Mouse (Mus musculus) embryonic fibroblast, embryonic 13.5 days (primary cell): Measurements from ENCODE around the gene Xpa. TPM values are rescaled to one million over a fixed set of nuclear protein-coding genes. Genes with fewer than 3 reads are reported as not detected.
A peak's percentile ranks its signal among the peaks of the same experiment; 100 is the strongest.
"Not testable (repeated sequence)": the region's sequence is repeated elsewhere in the genome, so short reads cannot be mapped to it uniquely, and the experiment has no call there.

ENCODE experiments used
- H3K27ac ChIP-seq: 2 replicates; pipeline ENCODE4 v1.5.1; 2012; ENCODE audit warnings: low read length, control low read depth, inconsistent platforms; ENCODE audit not compliant: insufficient read depth
- H3K4me1 ChIP-seq: 2 replicates; pipeline ENCODE4 v1.6.1; 2011; ENCODE audit warnings: low read length; ENCODE audit not compliant: control insufficient read depth, insufficient read depth
- H3K4me3 ChIP-seq: 2 replicates; pipeline ENCODE4 v1.5.1; 2011; ENCODE audit warnings: mild to moderate bottlenecking, control low read depth, low read length; ENCODE audit not compliant: insufficient read depth
- CTCF ChIP-seq: IDR thresholded peaks from 2 replicates; pipeline ENCODE4 v1.5.1; 2011; ENCODE audit warnings: mild to moderate bottlenecking, control low read depth, low read length, moderate library complexity, borderline replicate concordance; ENCODE audit not compliant: insufficient read depth
- POLR2A ChIP-seq: IDR thresholded peaks from 2 replicates; pipeline ENCODE4 v1.6.1; 2011; ENCODE audit warnings: low read depth, mild to moderate bottlenecking, control low read depth, low read length, moderate library complexity
- polyA plus RNA-seq: library from polyadenylated mRNA; stranded (reverse); fragments of >200 nt; gene quantifications from 2 replicates; pipeline ENCODE4 v1.2.4, GENCODE M21; 2011; ENCODE audit warnings: low read depth; ENCODE audit not compliant: missing spikeins, insufficient read length

Xpa gene
- polyA plus RNA-seq, result 23.6 and 30.3 TPM in 2 replicates

DNA sequence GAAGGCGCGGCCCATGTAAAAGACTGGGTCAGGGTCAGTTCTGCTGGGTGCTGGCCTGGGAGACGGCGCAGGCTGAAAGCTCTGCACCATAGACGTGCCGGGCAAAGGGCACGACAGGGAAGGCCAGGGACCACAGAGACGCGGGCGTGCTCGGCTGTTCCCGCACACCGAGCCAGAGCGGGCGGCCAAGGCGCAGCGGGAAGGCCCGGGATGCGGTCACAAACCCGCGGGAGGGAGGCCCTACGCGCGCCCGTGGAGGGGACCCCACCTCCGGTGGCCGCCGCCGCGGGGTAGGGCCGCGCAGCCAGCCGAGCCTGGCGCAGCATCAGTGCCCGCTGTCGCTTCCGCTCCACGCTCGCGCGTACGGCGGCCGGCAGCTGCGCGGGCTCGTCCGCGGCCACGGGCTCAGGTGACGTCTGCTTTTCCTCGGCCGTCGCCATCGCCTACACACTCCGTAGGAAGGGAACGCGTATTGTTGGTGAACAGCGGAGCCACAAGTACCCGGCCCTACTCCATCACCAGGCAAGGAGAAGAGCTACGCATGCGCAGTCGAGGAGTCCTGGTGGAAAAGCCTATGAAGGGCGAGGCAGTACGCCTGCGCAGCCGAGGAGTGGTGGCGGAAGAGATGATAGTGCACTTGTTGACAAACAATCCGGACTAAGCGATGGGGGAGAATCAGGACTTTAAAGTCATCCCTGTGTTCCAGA lies at the start of gene Xpa:
TSS of gene Xpa (minus strand) at position 531 of the 707 bp plus-strand sequence.
- Histone ChIP-seq H3K27ac (0 out of 2 replicates have a peak within 1 kb of the TSS, but pooled peaks have one; percentile 2), H3K4me1 (0 out of 2 replicates have a peak, but pooled peaks cover 3% of the 10 kb centered on the region), H3K4me3 (peak within 1 kb of the TSS; percentile 68)
- TF ChIP-seq CTCF (no peak), POLR2A (peak; percentile 98)

DNA sequence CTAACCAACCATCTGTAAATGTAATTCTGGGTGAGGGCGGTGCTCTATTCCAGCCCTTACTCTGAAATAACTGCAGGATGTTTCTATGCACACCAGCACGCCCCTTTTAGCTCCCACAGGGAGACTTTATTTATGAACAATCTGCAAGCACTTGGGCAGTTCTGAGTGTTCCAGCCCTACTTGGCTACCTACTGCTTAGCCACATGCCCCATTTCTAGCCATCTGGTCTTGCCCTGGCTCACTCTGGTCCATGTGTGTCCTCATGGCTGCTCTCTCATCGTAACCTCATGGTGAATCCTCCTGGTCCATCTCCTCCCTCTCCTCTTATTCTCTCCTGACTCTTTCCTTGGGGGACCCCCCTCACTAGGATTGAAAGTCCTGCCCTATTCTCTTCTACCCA lies 39.8 kb upstream of the Xpa start:
- H3K27ac ChIP-seq, result no peak overlapping the region
- no peak for TF ChIP-seq POLR2A
- no peak for TF ChIP-seq CTCF
- no peaks in the 10 kb centered on the region for H3K4me1 ChIP-seq
- no peak overlapping the region for H3K4me3 ChIP-seq

DNA sequence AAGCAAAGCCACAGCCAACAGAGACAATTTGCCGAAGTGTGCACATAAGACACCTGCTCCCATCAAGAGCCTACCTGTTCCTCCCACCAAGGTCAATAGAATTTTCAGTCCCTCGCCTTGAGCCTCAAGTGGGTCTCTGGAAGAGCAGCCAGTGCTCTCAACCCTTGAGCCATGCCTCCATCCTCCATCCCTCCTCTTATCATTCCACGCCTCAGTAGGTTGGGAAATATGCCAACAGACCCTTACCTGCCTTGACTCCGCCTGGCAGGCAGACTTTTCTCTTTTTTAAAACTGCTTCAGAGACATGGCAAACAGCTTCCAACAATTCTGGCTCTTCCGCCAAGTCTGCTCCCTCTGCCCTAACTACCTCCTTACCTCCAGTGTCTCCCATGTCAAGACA lies 38.6 kb upstream of the Xpa start:
- TF ChIP-seq CTCF, result no peak
- TF ChIP-seq POLR2A, result no peak
- Histone ChIP-seq H3K27ac (no peak overlapping the region), H3K4me3 (no peak overlapping the region), H3K4me1 (no peaks in the 10 kb centered on the region)

DNA sequence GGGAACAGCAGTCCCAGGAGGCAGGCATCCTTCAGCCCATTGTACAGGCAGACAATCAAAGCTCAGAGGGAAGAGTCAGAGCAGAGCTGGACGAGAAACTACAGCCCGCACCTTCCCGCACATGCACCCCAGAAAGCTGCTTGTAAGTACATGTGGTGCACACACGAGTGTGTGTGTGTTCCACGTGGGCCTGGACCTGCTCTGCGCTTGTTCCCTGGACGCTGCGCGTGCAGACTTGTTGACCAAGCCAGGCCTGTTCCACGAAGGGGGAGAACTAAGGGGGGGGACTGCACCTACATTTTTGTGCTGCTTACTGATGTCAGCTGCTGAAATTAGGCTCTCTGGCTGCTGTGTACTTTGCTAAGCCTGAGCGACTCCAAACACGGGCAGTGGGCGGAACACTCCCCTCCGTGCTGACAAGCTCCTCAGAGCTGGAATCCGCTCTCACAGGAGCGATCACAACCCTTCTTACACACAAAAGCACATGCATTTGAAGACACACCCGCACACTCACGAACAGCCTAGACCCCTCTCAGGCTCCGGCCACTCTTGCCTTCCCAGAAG lies 30.9 kb upstream of the Xpa start:
- Histone ChIP-seq H3K4me1 (no peaks in the 10 kb centered on the region), H3K4me3 (no peak overlapping the region), H3K27ac (no peak overlapping the region)
- TF ChIP-seq CTCF (no peak), POLR2A (no peak)

DNA sequence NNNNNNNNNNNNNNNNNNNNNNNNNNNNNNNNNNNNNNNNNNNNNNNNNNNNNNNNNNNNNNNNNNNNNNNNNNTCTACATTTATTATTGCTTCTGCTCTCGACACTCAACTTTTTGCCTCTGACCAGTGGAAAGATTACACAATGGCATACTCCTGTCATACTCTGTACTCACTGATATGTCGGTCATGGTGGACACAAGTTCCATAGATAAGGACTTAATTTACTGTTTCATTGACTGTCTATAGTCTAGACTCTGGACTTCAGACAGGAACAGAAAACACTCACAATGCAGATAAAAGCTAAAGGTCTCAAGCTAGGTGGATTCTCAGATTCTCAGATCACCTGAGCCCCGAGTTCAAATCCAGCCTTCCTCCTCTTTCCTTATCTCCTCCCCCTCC lies 25.0 kb upstream of the Xpa start:
- Histone ChIP-seq H3K4me1 (no peaks in the 10 kb centered on the region), H3K27ac (no peak overlapping the region), H3K4me3 (no peak overlapping the region)
- no peak for TF ChIP-seq CTCF
- TF ChIP-seq POLR2A, result no peak

DNA sequence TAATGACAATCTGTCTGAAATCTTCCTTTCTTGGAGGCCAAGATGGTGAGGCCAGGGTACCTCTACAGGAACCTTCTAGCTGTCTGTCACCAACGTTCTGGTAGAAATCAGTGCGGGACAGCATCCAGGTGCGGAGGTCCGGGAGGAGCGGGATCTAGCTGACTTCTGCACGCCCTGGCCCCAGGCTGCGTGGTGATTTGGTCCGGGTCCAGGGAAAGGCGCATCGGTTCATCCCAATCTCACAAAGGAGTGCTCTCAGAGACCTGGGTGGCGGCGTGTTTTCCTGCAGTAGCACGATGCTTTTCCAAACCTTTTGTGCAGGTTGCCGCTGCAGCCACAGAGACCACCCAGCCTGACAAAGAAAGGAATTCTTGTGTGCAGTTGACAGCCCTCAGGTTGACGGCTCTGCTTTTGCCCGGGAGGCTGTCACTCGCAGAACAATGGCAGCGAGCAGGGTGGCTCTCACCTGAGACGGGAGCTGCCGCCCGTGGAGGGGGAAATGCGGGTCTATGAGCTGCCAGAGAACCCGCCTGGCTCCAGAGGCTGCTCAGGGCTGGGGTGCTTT lies 6.5 kb upstream of the Xpa start:
- TF ChIP-seq POLR2A, result no peak
- TF ChIP-seq CTCF, result no peak
- H3K4me1 ChIP-seq, result no peaks in the 10 kb centered on the region
- H3K27ac ChIP-seq, result no peak overlapping the region
- no peak overlapping the region for H3K4me3 ChIP-seq

DNA sequence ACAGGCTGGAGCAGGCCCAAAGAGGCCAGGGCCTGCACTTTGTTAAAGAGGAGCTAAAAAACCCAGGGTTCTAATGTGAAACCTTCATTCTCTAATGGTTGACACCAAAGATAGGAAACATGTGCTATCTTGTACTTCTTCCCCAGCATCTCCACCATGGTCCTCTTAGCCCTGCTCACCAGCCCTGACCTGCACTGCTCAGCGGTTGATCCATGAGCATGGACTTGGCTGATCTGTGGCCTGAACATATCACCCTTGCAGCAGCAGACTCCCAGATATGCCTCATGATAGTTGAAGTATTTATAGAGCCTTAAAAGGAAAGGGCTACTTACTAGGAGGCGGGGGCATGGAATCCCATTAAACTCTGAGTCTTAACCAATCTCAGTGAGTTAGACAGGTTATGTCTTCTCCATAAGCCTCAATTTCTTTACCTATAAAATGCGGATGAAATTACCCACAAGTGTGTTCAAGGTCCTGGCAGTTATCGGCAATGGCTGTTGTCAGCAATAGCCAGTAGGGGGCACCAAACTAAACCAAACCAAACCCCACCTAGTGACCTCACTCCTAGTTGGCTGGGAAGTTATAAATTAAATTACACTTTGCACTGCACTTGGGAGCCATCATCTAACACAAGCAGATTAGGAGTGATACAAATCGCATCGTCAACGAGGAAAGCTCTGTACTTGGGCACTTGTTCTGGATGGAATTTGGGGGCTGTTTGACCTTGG lies 5.9 kb upstream of the Xpa start:
- H3K27ac ChIP-seq, result no peak overlapping the region
- TF ChIP-seq POLR2A (no peak), CTCF (0 out of 2 replicates have a peak, but pooled peaks have one; percentile 25)
- no peak overlapping the region for H3K4me3 ChIP-seq

DNA sequence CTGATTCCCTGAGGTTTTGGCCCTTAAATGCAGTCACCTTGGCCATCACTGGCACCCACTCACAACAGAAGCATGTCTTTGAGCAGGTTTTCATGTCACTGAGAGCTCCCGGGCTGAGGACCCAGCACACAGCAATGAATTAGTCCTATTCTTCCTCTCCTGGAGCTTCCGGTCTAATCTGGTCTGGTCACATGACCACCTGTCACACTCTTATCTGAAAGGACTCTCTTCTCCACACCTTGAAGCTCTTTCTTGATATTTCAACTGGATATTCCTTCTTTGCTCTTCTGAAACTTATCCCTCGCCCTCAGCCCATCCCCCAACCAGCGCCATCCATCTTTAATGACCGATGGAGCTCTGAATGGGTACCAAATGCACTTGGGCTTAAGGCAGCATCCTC lies 2.0 kb upstream of the Xpa start:
- no peak overlapping the region for H3K27ac ChIP-seq
- 0 out of 2 replicates have a peak, but pooled peaks cover 3% of the 10 kb centered on the region for H3K4me1 ChIP-seq
- TF ChIP-seq CTCF (no peak), POLR2A (no peak)
- H3K4me3 ChIP-seq, result no peak overlapping the region

More for the DNA sequence above, 5.9 kb upstream of the Xpa start:
- no peaks in the 10 kb centered on the region for H3K4me1 ChIP-seq

DNA sequence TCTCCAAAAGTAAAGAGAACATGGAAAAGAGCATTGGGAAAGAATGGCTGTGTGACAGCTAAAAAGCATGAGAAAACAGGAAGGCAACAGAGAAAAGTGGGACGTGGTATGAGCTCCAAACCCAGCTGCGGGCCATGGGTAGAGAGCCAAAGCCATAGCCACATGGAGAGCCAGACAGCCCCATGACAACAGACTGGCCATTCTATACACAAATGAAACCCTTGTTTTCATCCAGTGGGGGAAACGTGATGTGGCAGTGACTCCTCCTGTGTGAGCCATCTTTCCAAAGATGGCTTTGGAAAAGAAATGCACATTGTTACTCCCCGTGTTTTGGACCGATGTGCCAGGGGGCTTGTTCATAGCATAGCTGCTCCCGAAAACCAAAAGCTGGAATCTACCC lies 402 bp upstream of the Xpa start:
- no peak overlapping the region for H3K27ac ChIP-seq
- H3K4me1 ChIP-seq, result 0 out of 2 replicates have a peak, but pooled peaks cover 3% of the 10 kb centered on the region
- H3K4me3 ChIP-seq, result peak overlapping the region; percentile 68
- no peak for TF ChIP-seq CTCF
- TF ChIP-seq POLR2A, result no peak

DNA sequence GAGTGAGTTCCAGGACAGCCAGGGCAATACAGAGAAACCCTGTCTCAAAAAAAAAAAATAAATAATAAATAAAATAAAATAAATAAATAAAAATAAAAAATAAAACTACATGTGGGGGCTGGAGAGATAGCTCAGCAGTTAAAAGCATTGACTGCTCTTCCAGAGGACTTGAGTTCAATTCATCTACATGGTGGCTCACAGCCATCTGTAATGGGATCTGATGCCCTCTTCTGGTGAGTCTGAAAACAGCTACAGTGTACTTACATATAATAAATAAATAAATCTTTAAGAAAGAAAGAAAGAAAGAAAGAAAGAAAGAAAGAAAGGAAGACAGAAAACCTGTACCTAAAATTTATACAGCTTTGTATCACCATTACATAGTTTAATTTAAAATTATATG lies 4.1 kb downstream of the Xpa start:
- not testable (repeated sequence) for H3K4me3 ChIP-seq, H3K27ac ChIP-seq, H3K4me1 ChIP-seq
